Mouse (Mus musculus) midbrain, postnatal 0 days (tissue): Measurements from ENCODE around the gene Eif2b2. TPM values are rescaled to one million over a fixed set of nuclear protein-coding genes. Genes with fewer than 3 reads are reported as not detected.

Experiments
- ATAC-seq: fragments of 200-750 bp; cut with Nextera tagmentation; 2 replicates; pipeline ENCODE4 v1.8.0; 2017; ENCODE audit warnings: moderate number of reproducible peaks, mild to moderate bottlenecking, moderate TSS enrichment, moderate library complexity; ENCODE audit not compliant: low FRiP score
- DNase-seq: peaks from one replicate; pipeline ENCODE4 v3.0.0-alpha.2; 2015; ENCODE audit warnings: low spot score
- H3K27ac ChIP-seq: fragments of 300-500 bp; sonication (generic); 2 replicates; pipeline ENCODE4 v1.5.1; 2014; ENCODE audit warnings: low read depth, mild to moderate bottlenecking, low read length, mixed read lengths
- H3K27me3 ChIP-seq: fragments of 300-500 bp; sonication (generic); 2 replicates; pipeline ENCODE4 v1.6.1; 2014; ENCODE audit warnings: low read length, control low read depth, mixed read lengths; ENCODE audit not compliant: insufficient read depth
- H3K36me3 ChIP-seq: fragments of 300-500 bp; sonication (generic); 2 replicates; pipeline ENCODE4 v1.6.1; 2014; ENCODE audit warnings: low read length, control low read depth, mixed read lengths; ENCODE audit not compliant: insufficient read depth
- H3K4me1 ChIP-seq: fragments of 300-500 bp; sonication (generic); 2 replicates; pipeline ENCODE4 v1.6.1; 2014; ENCODE audit warnings: mild to moderate bottlenecking, control low read depth, antibody characterized with exemption, low read length, mixed read lengths; ENCODE audit not compliant: insufficient read depth
- H3K4me2 ChIP-seq: fragments of 300-500 bp; sonication (generic); 2 replicates; pipeline ENCODE4 v1.6.1; 2014; ENCODE audit warnings: low read depth, mild to moderate bottlenecking, low read length, mixed read lengths; ENCODE audit not compliant: poor library complexity, severe bottlenecking
- H3K4me3 ChIP-seq: fragments of 300-500 bp; sonication (generic); 2 replicates; pipeline ENCODE4 v1.5.1; 2014; ENCODE audit warnings: low read depth, mild to moderate bottlenecking, low read length, moderate library complexity
- H3K9ac ChIP-seq: fragments of 300-500 bp; sonication (generic); replicated peaks from 2 replicates; pipeline ENCODE4 v1.6.1; 2014; ENCODE audit warnings: mild to moderate bottlenecking, low read length, moderate library complexity, mixed read lengths; ENCODE audit not compliant: poor library complexity, severe bottlenecking
- H3K9me3 ChIP-seq: fragments of 300-500 bp; sonication (generic); 2 replicates; pipeline ENCODE4 v1.6.1; 2016; ENCODE audit warnings: low read length, control low read depth
- CTCF ChIP-seq: IDR thresholded peaks from 2 replicates; pipeline ENCODE4 v1.5.1; 2016; ENCODE audit warnings: antibody characterized with exemption, mild to moderate bottlenecking
- WGBS: fragments of 180-500 bp; shearing (Covaris S2); extraction: QIAGEN DNeasy Blood & Tissue Kit; methylation state at CpG from one replicate; pipeline ENCODE4 v1.1.7; 2014; 5-methylcytosine and 5-hydroxymethylcytosine counted together
- polyA plus RNA-seq: library from polyadenylated mRNA; unstranded; fragments of >200 nt; fragmentation: Nextera tagmentation; extraction: Ambion mirVana; gene quantifications from 2 replicates; pipeline ENCODE4 v1.2.1, GENCODE M21; 2015
- total RNA-seq: library from RNA; depleted of rRNA; stranded (reverse); fragments of >200 nt; gene quantifications from 2 replicates; pipeline ENCODE4 v1.2.3, GENCODE M21; 2014

Gene Eif2b2
- total and polyA plus RNA-seq, 2 experiments from 2014 or later: 43.1 to 79.5 TPM

GRCm38 (mm10) chr12:85196191-85196590 is 23.1 kb upstream of the Eif2b2 start:
- WGBS: 94% methylated on average over 10 of the region's 10 CpGs
- Histone ChIP-seq H3K4me3 (no peak overlapping the region), H3K27me3 (no peaks in the 10 kb centered on the region)

DNA sequence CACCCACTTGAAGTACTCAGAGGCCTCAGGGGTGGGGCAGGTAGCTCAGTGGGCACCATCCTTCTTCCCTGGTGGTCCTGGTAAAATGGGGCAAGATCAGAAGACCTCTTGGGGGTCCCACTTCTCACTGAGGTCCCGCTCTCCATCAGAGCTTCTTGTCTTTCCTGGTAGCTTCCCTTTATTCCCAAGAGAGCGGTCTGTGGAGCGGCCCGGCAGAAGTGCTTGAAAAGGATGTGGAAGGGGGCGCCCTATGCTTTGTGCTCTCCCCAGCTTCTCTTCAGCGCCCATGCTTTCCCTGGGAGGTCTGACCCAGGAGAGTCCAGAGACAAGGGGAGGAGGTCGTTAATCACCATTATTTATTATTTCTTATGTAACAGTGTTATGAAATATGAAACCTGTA is 21.9 kb upstream of the Eif2b2 start:
- H3K9me3 ChIP-seq: no peaks in the 10 kb centered on the region
- no peak overlapping the region for H3K4me2 ChIP-seq
- no peak overlapping the region for H3K4me3 ChIP-seq
- H3K27me3 ChIP-seq: no peaks in the 10 kb centered on the region
- ATAC-seq: no peak
- H3K9ac ChIP-seq: no peak overlapping the region
- H3K4me1 ChIP-seq: 0 out of 2 replicates have a peak, but pooled peaks cover 3% of the 10 kb centered on the region
- WGBS: 80% methylated on average over 7 of the region's 7 CpGs
- no peak for TF ChIP-seq CTCF
- no peak for DNase-seq
- H3K27ac ChIP-seq: no peak overlapping the region
- no peaks in the 10 kb centered on the region for H3K36me3 ChIP-seq

More at GRCm38 (mm10) chr12:85196191-85196590, 23.1 kb upstream of the Eif2b2 start:
- TF ChIP-seq CTCF: no peak
- H3K36me3 ChIP-seq: no peaks in the 10 kb centered on the region
- no peak overlapping the region for H3K27ac ChIP-seq
- no peaks in the 10 kb centered on the region for H3K9me3 ChIP-seq
- H3K4me1 ChIP-seq: 0 out of 2 replicates have a peak, but pooled peaks cover 2% of the 10 kb centered on the region
- ATAC-seq (no peak), DNase-seq (no peak)
- H3K4me2 ChIP-seq: no peak overlapping the region
- H3K9ac ChIP-seq: no peak overlapping the region

DNA sequence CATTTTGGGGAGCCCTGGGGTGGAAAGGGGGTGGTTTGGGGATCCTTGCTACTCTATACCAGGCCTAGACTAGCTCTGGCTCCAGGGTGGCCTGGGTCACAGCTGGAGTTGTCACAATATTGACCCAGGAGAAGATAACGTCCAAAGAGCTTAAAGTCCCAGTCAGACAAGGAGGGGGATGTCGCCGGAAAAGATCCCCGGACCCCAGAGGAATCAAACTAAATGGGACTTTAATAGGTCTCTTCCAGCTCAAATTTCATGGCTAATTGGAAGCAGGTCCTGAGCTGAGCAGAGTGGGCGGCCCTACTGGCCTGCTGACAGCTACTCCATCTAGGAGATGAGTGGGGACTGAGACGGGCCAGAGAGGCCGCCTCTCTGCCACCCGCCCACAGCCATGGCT is 21.3 kb upstream of the Eif2b2 start:
- H3K4me3 ChIP-seq: no peak overlapping the region
- H3K9ac ChIP-seq: no peak overlapping the region
- H3K27ac ChIP-seq: no peak overlapping the region
- H3K4me2 ChIP-seq: no peak overlapping the region
- ATAC-seq (no peak), DNase-seq (no peak)
- TF ChIP-seq CTCF: no peak
- no peaks in the 10 kb centered on the region for H3K9me3 ChIP-seq
- no peaks in the 10 kb centered on the region for H3K27me3 ChIP-seq
- H3K36me3 ChIP-seq: no peaks in the 10 kb centered on the region
- WGBS: 62% methylated on average over 8 of the region's 8 CpGs
- H3K4me1 ChIP-seq: 0 out of 2 replicates have a peak, but pooled peaks cover 3% of the 10 kb centered on the region

DNA sequence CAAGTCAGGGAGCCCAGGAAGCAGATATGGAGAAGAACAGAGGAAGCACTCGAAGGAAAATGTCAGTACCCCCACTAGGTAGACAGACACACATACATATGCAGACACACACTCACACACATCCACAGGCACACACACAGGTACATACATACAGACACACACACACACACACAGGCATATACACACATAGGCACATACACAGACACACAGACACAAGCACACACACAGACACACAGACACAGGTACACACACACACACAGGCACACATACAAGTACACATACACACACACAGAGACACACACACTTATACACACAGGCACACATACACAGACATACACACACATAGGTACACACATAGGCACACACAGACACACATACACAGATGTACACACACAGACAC is 19.3 kb upstream of the Eif2b2 start:
- H3K27ac ChIP-seq: no peak overlapping the region
- H3K4me3 ChIP-seq: no peak overlapping the region
- DNase-seq (no peak), ATAC-seq (no peak)
- WGBS: 78% methylated on average over 1 of the region's 1 CpGs
- TF ChIP-seq CTCF: no peak
- H3K9me3 ChIP-seq: no peaks in the 10 kb centered on the region
- no peaks in the 10 kb centered on the region for H3K36me3 ChIP-seq
- H3K27me3 ChIP-seq: no peaks in the 10 kb centered on the region
- no peak overlapping the region for H3K9ac ChIP-seq
- 0 out of 2 replicates have a peak, but pooled peaks cover 3% of the 10 kb centered on the region for H3K4me1 ChIP-seq
- H3K4me2 ChIP-seq: no peak overlapping the region

GRCm38 (mm10) chr12:85200929-85201829 is 18.1 kb upstream of the Eif2b2 start:
- 0 out of 2 replicates have a peak overlapping the region, but pooled peaks have one; percentile 24 for H3K9ac ChIP-seq
- H3K9me3 ChIP-seq: no peaks in the 10 kb centered on the region
- 16% methylated on average over 24 of the region's 24 CpGs for WGBS
- peak; percentile 72 for DNase-seq
- ATAC-seq: peak; percentile 83
- H3K4me2 ChIP-seq: no peak overlapping the region
- H3K4me1 ChIP-seq: 0 out of 2 replicates have a peak, but pooled peaks cover 3% of the 10 kb centered on the region
- no peak overlapping the region for H3K4me3 ChIP-seq
- no peaks in the 10 kb centered on the region for H3K27me3 ChIP-seq
- H3K27ac ChIP-seq: no peak overlapping the region; the same call in 1 of the 2 replicates
- TF ChIP-seq CTCF: peak; percentile 23; the same call in 1 of the 2 replicates
- H3K36me3 ChIP-seq: no peaks in the 10 kb centered on the region

GRCm38 (mm10) chr12:85201830-85202147 is 17.5 kb upstream of the Eif2b2 start:
- Histone ChIP-seq H3K4me2 (no peak overlapping the region), H3K9ac (no peak overlapping the region), H3K27ac (no peak overlapping the region), H3K4me3 (no peak overlapping the region), H3K4me1 (0 out of 2 replicates have a peak, but pooled peaks cover 3% of the 10 kb centered on the region), H3K9me3 (no peaks in the 10 kb centered on the region), H3K36me3 (no peaks in the 10 kb centered on the region), H3K27me3 (no peaks in the 10 kb centered on the region)
- TF ChIP-seq CTCF: no peak
- DNase-seq (no peak), ATAC-seq (no peak)
- WGBS: 74% methylated on average over 2 of the region's 2 CpGs
